Mouse (Mus musculus) embryonic facial prominence, embryonic 11.5 days (tissue): Measurements from ENCODE around the gene Hist1h4d. TPM values are rescaled to one million over a fixed set of nuclear protein-coding genes. Genes with fewer than 3 reads are reported as not detected.
A peak's percentile ranks its signal among the peaks of the same experiment; 100 is the strongest.
"Not testable (repeated sequence)": the region's sequence is repeated elsewhere in the genome, so short reads cannot be mapped to it uniquely, and the experiment has no call there.

ENCODE experiments used
- ATAC-seq: fragments of 200-750 bp; cut with Nextera tagmentation; replicated peaks from 2 replicates; pipeline ENCODE4 v1.8.0; 2017; ENCODE audit warnings: low read depth; ENCODE audit not compliant: insufficient number of reproducible peaks, low FRiP score, low TSS enrichment
- DNase-seq: peaks from one replicate; pipeline ENCODE4 v3.0.0-alpha.2; 2015; ENCODE audit warnings: low spot score
- H3K27ac ChIP-seq: fragments of 300-500 bp; sonication (generic); replicated peaks from 2 replicates; pipeline ENCODE4 v1.5.1; 2014; ENCODE audit warnings: mild to moderate bottlenecking, low read depth, low read length, control low read depth
- H3K27me3 ChIP-seq: fragments of 300-500 bp; sonication (generic); 2 replicates; pipeline ENCODE4 v1.6.1; 2014; ENCODE audit warnings: mild to moderate bottlenecking, low read length, moderate library complexity, mixed read lengths; ENCODE audit not compliant: control insufficient read depth, insufficient read depth
- H3K36me3 ChIP-seq: fragments of 300-500 bp; sonication (generic); replicated peaks from 2 replicates; pipeline ENCODE4 v1.6.1; 2014; ENCODE audit warnings: low read depth, mild to moderate bottlenecking, low read length, moderate library complexity, mixed read lengths; ENCODE audit not compliant: control insufficient read depth, insufficient read depth
- H3K4me1 ChIP-seq: fragments of 300-500 bp; sonication (generic); 2 replicates; pipeline ENCODE4 v1.6.1; 2014; ENCODE audit warnings: low read length, mixed read lengths; ENCODE audit not compliant: control insufficient read depth, insufficient read depth
- H3K4me2 ChIP-seq: fragments of 300-500 bp; sonication (generic); 2 replicates; pipeline ENCODE4 v1.6.1; 2014; ENCODE audit warnings: low read depth, mild to moderate bottlenecking, control low read depth, low read length, moderate library complexity
- H3K4me3 ChIP-seq: fragments of 300-500 bp; sonication (generic); 2 replicates; pipeline ENCODE4 v1.5.1; 2014; ENCODE audit warnings: low read depth, low read length, control low read depth
- H3K9ac ChIP-seq: fragments of 300-500 bp; sonication (generic); replicated peaks from 2 replicates; pipeline ENCODE4 v1.6.1; 2014; ENCODE audit warnings: mild to moderate bottlenecking, control low read depth, low read length
- H3K9me3 ChIP-seq: fragments of 300-500 bp; sonication (generic); replicated peaks from 2 replicates; pipeline ENCODE4 v1.6.1; 2016; ENCODE audit warnings: mild to moderate bottlenecking, low read length, inconsistent platforms, mixed read lengths; ENCODE audit not compliant: control insufficient read depth
- WGBS: fragments of 180-500 bp; shearing (Covaris S2); extraction: QIAGEN DNeasy Blood & Tissue Kit; methylation state at CpG from one replicate; pipeline ENCODE4 v1.1.7; 2014; 5-methylcytosine and 5-hydroxymethylcytosine counted together
- polyA plus RNA-seq: library from polyadenylated mRNA; unstranded; fragments of >200 nt; fragmentation: Nextera tagmentation; extraction: Ambion mirVana; gene quantifications from 2 replicates; pipeline ENCODE4 v1.2.1, GENCODE M21; 2014

The Hist1h4d gene
- polyA plus RNA-seq, 1 experiment from 2014 or later = 115 TPM

DNA sequence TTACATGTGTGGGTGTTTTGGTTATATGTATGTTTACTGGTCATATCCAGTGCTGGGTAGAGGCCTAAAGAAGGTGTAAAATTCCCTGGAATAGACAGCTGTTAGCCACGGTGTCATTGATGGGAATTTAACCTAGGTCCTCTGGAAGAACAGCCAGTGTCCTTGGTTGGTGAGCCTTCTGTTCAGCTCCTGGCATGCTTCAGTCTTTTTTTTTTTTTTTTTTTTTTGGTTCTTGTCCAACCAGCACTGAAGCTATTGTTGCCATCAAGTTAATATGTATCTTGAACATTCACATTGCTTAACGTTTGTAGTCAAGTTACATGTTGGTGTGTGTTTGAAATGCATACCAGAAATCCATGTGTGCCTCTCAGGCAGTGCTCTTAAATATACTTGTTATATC is 16.9 kb upstream of the Hist1h4d start:
- 85% methylated on average over 2 of the region's 2 CpGs for WGBS
- no peaks in the 10 kb centered on the region for H3K9me3 ChIP-seq
- H3K36me3 ChIP-seq = no peaks in the 10 kb centered on the region
- no peaks in the 10 kb centered on the region for H3K4me1 ChIP-seq
- H3K4me2 ChIP-seq = no peak overlapping the region
- no peak for DNase-seq
- no peak overlapping the region for H3K4me3 ChIP-seq
- no peaks in the 10 kb centered on the region for H3K27me3 ChIP-seq
- H3K27ac ChIP-seq = no peak overlapping the region
- ATAC-seq = no peak
- H3K9ac ChIP-seq = no peak overlapping the region

DNA sequence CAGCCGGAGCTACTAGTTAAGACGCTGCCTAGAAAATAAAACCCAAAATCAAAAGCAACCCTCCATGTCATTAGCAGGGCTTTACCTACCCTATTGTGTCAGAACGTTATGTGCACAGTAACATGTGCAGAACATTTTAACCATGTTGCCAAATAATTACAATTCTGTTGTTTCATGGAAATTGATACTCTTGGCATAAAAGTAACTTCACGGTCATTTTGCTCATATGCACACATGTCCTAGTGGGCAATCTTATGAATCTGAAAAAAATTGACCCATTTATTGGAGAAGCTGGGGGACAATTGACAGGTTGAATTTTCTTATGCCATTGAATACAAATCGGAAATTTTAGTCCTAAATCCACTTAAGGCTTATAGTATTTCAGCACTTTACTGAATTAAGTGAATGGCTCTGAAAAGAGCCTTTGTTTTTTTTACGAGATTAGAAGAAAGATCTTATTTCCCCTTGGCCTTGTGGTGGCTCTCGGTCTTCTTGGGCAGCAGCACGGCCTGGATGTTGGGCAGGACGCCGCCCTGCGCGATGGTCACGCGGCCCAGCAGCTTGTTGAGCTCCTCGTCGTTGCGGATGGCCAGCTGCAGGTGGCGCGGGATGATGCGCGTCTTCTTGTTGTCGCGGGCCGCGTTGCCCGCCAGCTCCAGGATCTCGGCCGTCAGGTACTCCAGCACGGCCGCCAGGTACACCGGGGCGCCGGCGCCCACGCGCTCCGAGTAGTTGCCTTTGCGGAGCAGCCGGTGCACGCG is 11.0 kb upstream of the Hist1h4d start:
- not testable (repeated sequence) for H3K27me3 ChIP-seq, H3K4me1 ChIP-seq, ATAC-seq, H3K36me3 ChIP-seq, H3K9me3 ChIP-seq
- DNase-seq = peak; percentile 69
- Histone ChIP-seq H3K4me2 (peak overlapping the region; percentile 39), H3K9ac (peak overlapping the region; percentile 51), H3K27ac (peak overlapping the region; percentile 93), H3K4me3 (peak overlapping the region; percentile 32)
- 1% methylated on average over 19 of the region's 41 CpGs for WGBS

DNA sequence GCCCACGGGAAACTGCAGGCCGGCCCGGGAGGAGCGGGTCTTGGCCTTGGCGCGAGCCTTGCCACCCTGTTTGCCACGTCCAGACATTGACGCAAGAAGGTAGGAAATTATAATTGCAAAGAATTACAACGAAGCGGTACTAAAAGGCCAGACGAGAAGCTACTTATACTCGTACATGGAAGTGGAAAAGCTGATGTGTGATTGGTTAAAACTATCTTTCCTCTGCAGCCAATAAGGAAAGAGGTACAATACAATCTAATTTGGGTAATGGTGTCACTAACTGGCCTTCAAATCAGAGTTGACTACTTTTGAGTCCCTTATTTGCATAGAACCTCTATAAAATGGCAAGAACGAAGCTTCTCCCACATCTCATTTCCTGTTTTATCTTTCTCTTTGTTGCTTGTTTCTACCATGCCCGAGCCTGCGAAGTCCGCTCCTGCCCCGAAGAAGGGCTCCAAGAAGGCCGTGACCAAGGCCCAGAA is 10.3 kb upstream of the Hist1h4d start, which contains the start of the genes Hist1h2ae and Hist1h2bg:
Gene Hist1h2ae, minus strand, starts transcription at position 199 of the 482 bp plus-strand sequence.
Gene Hist1h2bg, plus strand, starts transcription at position 375 of the 482 bp plus-strand sequence.
- under 1% methylated on average over 18 of the region's 18 CpGs for WGBS
- H3K4me2 ChIP-seq = peak within 1 kb of the TSS; percentile 71
- H3K9ac ChIP-seq = peak within 1 kb of the TSS; percentile 77
- H3K27ac ChIP-seq = peak within 1 kb of the TSS; percentile 95
- no peaks in the 10 kb centered on the region for H3K4me1 ChIP-seq
- H3K36me3 ChIP-seq = no peaks in the 10 kb centered on the region
- peak within 1 kb of the TSS; percentile 46 for H3K4me3 ChIP-seq
- no peaks in the 10 kb centered on the region for H3K27me3 ChIP-seq
- ATAC-seq (peak; percentile 86), DNase-seq (peak; percentile 92)
- H3K9me3 ChIP-seq = no peaks in the 10 kb centered on the region

DNA sequence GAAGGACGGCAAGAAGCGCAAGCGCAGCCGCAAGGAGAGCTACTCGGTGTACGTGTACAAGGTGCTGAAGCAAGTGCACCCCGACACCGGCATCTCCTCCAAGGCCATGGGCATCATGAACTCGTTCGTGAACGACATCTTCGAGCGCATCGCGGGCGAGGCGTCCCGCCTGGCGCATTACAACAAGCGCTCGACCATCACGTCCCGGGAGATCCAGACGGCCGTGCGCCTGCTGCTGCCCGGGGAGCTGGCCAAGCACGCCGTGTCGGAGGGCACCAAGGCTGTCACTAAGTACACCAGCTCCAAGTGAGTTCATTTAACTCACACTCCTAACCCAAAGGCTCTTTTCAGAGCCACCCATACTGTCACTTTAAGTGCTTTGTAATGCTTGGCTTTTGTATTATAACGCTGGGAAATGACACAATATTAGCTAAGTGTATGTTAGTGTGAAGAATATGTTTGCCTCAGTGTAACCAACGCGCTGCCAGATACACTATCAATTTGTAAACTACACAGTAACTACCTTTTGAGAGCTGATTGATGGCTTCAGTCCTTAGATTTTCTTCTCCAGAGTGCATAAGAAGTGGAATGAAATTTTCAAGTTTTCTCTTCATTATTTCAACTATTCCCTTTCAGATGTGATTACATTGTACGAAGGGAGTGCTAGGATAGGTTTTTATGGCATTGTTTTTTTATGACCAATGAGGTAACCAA is 9.7 kb upstream of the Hist1h4d start:
- not testable (repeated sequence) for H3K9me3 ChIP-seq, H3K36me3 ChIP-seq, ATAC-seq, H3K27me3 ChIP-seq, H3K4me1 ChIP-seq
- WGBS = 1% methylated on average over 11 of the region's 34 CpGs
- H3K4me3 ChIP-seq = peak overlapping the region; percentile 46
- peak overlapping the region; percentile 71 for H3K4me2 ChIP-seq
- peak overlapping the region; percentile 77 for H3K9ac ChIP-seq
- DNase-seq = peak; percentile 63
- peak overlapping the region; percentile 95 for H3K27ac ChIP-seq

DNA sequence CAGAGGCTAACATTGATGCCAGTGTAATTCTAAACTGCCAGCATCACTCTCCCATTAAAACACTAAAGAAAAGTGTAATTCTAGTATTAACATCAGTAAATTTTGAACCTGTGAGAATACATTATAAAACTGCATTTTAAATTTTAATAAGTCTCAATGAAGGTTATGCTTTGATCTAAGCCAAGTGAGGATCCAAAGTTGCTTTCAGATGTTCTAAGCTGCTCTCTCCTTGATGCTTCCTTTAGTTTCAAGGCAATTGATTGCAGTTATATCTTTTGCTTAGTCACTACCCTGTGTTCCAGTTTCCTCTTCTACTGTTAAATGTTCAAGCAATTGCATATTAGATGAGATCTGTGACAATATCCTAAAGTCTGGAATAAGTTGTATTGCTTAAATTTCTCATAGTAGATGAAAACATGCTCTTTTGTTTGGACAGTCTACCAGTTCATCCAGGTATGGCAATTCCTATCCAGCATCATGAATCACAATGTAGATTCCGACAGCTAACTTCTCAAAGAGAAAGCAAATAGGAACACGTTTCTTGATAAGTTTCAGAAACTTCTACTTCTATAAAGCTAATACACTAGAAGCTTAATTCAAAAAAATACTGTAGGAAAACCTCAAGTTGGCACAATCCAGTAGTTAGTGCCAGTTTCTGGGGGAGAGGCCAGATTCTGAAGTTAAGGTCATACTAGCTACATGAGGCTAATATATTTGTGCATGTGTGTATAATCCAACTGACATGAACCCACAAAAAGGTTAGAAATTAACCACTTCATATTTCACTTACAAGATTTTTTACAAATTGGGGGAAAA is 9.0 kb upstream of the Hist1h4d start:
- 41% methylated on average over 2 of the region's 2 CpGs for WGBS

DNA sequence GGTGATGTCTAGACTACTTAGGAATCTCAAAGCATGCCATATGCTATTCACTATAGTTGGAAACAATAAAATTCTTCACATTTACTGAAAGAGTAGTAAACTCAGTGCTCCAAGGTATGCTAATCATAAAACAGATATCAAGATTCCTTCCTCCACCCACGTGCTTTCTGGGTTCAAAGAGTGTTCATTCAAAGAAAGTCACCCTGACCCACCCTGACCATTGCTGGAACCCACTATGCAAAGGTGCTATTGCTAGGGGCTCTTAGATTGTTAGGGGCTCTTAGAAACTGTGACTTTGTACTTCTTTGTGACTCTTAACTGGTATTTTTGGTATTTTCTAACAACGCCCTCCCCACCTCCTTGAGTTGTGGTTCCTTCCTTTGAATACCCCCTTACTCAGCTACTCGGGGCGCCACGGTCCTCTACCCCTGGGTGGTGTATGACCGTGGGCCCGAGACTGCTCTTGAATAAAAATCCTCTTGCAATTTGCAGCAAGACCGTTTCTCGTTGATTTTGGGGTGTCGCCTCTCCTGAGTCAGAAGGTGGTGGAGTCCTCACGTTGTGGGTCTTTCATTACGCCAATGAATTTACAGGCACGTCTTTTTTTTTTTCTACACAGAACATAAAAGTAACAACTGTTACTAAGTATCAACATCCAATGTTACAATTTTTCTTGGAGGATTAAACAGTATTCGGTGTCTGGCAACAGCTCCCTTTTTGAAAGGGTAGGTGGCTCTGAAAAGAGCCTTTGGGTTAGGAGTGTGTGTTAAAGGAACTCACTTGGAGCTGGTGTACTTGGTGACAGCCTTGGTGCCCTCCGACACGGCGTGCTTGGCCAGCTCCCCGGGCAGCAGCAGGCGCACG is 8.1 kb upstream of the Hist1h4d start:
- 11% methylated on average over 17 of the region's 20 CpGs for WGBS

More for the DNA sequence above, 9.0 kb upstream of the Hist1h4d start:
- Histone ChIP-seq H3K36me3 (no peaks in the 10 kb centered on the region), H3K9me3 (no peaks in the 10 kb centered on the region), H3K4me3 (peak overlapping the region; percentile 46), H3K27ac (peak overlapping the region; percentile 95), H3K27me3 (no peaks in the 10 kb centered on the region), H3K4me2 (peak overlapping the region; percentile 71), H3K4me1 (no peaks in the 10 kb centered on the region), H3K9ac (peak overlapping the region; percentile 77)
- DNase-seq = peak; percentile 68
- no peak for ATAC-seq

DNA sequence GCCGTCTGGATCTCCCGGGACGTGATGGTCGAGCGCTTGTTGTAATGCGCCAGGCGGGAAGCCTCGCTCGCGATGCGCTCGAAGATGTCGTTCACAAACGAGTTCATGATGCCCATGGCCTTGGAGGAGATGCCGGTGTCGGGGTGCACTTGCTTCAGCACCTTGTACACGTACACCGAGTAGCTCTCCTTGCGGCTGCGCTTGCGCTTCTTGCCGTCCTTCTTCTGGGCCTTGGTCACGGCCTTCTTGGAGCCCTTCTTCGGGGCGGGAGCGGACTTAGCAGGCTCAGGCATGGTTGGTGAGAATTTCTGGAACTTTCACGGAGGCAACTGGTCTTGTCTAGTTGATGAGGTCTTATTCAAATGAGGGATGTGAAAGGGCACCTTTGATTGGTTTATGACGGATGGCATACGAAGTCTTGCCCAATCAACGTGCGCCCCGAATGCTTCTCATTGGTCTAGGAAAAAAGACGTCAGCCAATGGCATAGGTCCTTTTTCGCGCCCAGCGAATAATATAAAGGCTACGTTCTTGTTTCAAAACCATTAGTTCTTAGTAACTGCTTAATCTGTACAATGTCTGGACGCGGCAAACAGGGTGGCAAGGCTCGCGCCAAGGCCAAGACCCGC is 7.4 kb upstream of the Hist1h4d start, which contains the start of the genes Hist1h2bf and Hist1h2ad:
Gene Hist1h2bf, minus strand, starts transcription at position 299 of the 627 bp plus-strand sequence.
Gene Hist1h2ad, plus strand, starts transcription at position 484 of the 627 bp plus-strand sequence.
- WGBS = 0% methylated on average over 19 of the region's 42 CpGs
- ATAC-seq (peak; percentile 92), DNase-seq (peak; percentile 98)
- H3K4me1 ChIP-seq, H3K9me3 ChIP-seq, H3K36me3 ChIP-seq, H3K27me3 ChIP-seq: not testable (repeated sequence)
- Histone ChIP-seq H3K4me2 (peak within 1 kb of the TSS; percentile 71), H3K9ac (peak within 1 kb of the TSS; percentile 68), H3K4me3 (peak within 1 kb of the TSS; percentile 46), H3K27ac (peak within 1 kb of the TSS; percentile 95)

More for the DNA sequence above, 8.1 kb upstream of the Hist1h4d start:
- not testable (repeated sequence) for H3K27me3 ChIP-seq, H3K4me1 ChIP-seq, H3K36me3 ChIP-seq, H3K9me3 ChIP-seq, ATAC-seq, DNase-seq
- Histone ChIP-seq H3K9ac (peak overlapping the region; percentile 68), H3K27ac (peak overlapping the region; percentile 95), H3K4me3 (peak overlapping the region; percentile 46), H3K4me2 (peak overlapping the region; percentile 71)
